Mouse (Mus musculus): ENCODE measurements around the gene Tbx19. TPM values are rescaled to one million over a fixed set of nuclear protein-coding genes. Genes with fewer than 3 reads are reported as not detected.
A peak's percentile ranks its signal among the peaks of the same experiment; 100 is the strongest.

Gene Tbx19
- polyA plus RNA-seq, 1 experiment from 2014 or later, result 0.05 TPM

DNA sequence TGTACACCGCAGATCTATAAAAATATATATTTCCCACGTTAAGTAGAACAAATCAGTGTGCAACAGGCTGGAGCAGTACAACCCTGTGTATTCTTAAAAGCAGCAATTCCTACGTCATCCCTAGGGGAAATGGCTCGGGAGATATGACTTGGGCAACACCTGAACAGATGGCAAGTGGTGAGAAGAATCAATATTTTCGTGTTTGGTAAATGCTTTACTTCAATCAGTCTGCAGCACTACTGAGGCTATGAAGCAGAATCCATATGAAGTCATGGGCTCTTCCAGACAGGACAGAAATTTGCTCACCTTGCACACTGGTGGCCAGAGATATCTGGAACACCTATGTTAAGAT is 34.1 kb upstream of the Tbx19 start:
- Histone ChIP-seq H3K4me2 (ENCODE audit: low read depth, low read length) (peak overlapping the region; percentile 91), H3K27ac (ENCODE audit: low read length) (peak overlapping the region; percentile 26), H3K4me1 (replicated peaks; ENCODE audit: control insufficient read depth, insufficient read depth, low read length) (peaks cover 2% of the 10 kb centered on the region; the same call in 1 of the 2 replicates), H3K9ac (ENCODE audit: low read length) (peak overlapping the region; percentile 82), H3K36me3 (ENCODE audit: control insufficient read depth, insufficient read depth, low read length) (no peaks in the 10 kb centered on the region), H3K4me3 (ENCODE audit: low read length) (peak overlapping the region; percentile 75), H3K27me3 (ENCODE audit: control insufficient read depth, insufficient read depth, low read depth, low read length) (no peaks in the 10 kb centered on the region), H3K9me3 (ENCODE audit: control insufficient read depth, low read length) (no peaks in the 10 kb centered on the region)
- 6% methylated on average over 5 of the region's 5 CpGs for WGBS
- no peak for ATAC-seq (ENCODE audit: low read depth)

DNA sequence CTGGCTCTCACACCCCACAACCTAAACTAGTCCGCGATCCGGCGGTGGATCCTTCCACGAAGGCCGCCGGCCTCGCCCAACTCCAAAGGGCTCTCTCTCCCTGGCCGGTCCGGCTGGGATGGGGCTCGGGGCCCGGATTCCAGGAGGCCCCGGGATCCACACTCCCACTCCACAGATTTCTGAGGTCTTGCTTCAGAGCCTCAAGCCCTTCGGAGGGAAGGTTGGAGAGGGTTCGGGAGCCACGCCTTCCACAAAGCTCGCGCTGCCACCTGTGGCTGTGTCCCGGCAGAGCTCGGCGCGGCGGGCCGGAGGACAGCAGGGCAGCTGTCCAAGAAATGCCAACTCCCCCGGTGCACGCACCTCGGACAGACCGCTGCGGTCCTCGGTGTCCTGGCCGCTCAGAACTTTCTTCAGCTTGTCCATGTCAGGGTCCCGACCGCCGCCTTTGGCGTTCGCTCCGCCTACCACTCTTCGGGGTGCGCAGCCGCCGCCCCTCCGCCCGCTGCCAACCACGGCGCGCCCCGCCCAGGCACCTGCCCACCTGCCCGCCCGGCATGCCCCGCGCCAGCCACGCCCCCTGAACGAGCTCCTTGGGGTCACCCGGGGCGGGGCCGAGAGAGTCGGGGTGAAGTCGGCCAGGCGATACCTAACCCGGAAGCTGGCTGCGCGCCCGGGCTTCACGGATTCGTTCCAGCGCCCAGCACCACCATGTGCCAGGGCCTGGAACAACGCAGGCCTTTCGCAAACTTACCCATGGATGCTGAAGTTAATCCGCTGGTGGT is 33.5 kb upstream of the Tbx19 start, which contains the start of gene Sft2d2:
Gene Sft2d2 (minus strand): TSS at position 559 of the 782 bp plus-strand sequence.
- peak within 1 kb of the TSS; percentile 91 for H3K4me2 ChIP-seq (ENCODE audit: low read depth, low read length)
- no peaks in the 10 kb centered on the region for H3K36me3 ChIP-seq (ENCODE audit: control insufficient read depth, insufficient read depth, low read length)
- peak within 1 kb of the TSS; percentile 89 for H3K27ac ChIP-seq (ENCODE audit: low read length)
- peak; percentile 94 for ATAC-seq (ENCODE audit: low read depth)
- H3K27me3 ChIP-seq (ENCODE audit: control insufficient read depth, insufficient read depth, low read depth, low read length), result no peaks in the 10 kb centered on the region
- H3K4me1 ChIP-seq (replicated peaks; ENCODE audit: control insufficient read depth, insufficient read depth, low read length), result peaks cover 2% of the 10 kb centered on the region; the same call in 1 of the 2 replicates
- peak within 1 kb of the TSS; percentile 75 for H3K4me3 ChIP-seq (ENCODE audit: low read length)
- under 1% methylated on average over 59 of the region's 69 CpGs for WGBS
- H3K9me3 ChIP-seq (ENCODE audit: control insufficient read depth, low read length), result no peaks in the 10 kb centered on the region
- peak within 1 kb of the TSS; percentile 82 for H3K9ac ChIP-seq (ENCODE audit: low read length)

GRCm38 (mm10) chr1:165193426-165193825 is 32.9 kb upstream of the Tbx19 start:
- Histone ChIP-seq H3K36me3 (ENCODE audit: control insufficient read depth, insufficient read depth, low read length) (no peaks in the 10 kb centered on the region), H3K4me2 (ENCODE audit: low read depth, low read length) (peak overlapping the region; percentile 91), H3K9ac (ENCODE audit: low read length) (peak overlapping the region; percentile 82), H3K4me3 (ENCODE audit: low read length) (peak overlapping the region; percentile 75), H3K27ac (ENCODE audit: low read length) (peak overlapping the region; percentile 89), H3K4me1 (replicated peaks; ENCODE audit: control insufficient read depth, insufficient read depth, low read length) (peaks cover 2% of the 10 kb centered on the region; the same call in 1 of the 2 replicates), H3K27me3 (ENCODE audit: control insufficient read depth, insufficient read depth, low read depth, low read length) (no peaks in the 10 kb centered on the region), H3K9me3 (ENCODE audit: control insufficient read depth, low read length) (no peaks in the 10 kb centered on the region)
- 7% methylated on average over 7 of the region's 7 CpGs for whole genome bisulfite sequencing
- ATAC-seq (ENCODE audit: low read depth), result no peak

- no peaks in the 10 kb centered on the region for H3K27me3 ChIP-seq (ENCODE audit: control insufficient read depth, insufficient read depth, low read depth, low read length)
- H3K4me3 ChIP-seq (ENCODE audit: low read length), result peak overlapping the region; percentile 75
- H3K4me1 ChIP-seq (replicated peaks; ENCODE audit: control insufficient read depth, insufficient read depth, low read length), result peaks cover 2% of the 10 kb centered on the region; the same call in 1 of the 2 replicates
- ATAC-seq (ENCODE audit: low read depth), result no peak
- WGBS, result 37% methylated on average over 10 of the region's 10 CpGs
- peak overlapping the region; percentile 91 for H3K4me2 ChIP-seq (ENCODE audit: low read depth, low read length)
- H3K36me3 ChIP-seq (ENCODE audit: control insufficient read depth, insufficient read depth, low read length), result no peaks in the 10 kb centered on the region
- H3K9ac ChIP-seq (ENCODE audit: low read length), result peak overlapping the region; percentile 82; the same call in 1 of the 2 replicates
- H3K27ac ChIP-seq (ENCODE audit: low read length), result no peak overlapping the region
- H3K9me3 ChIP-seq (ENCODE audit: control insufficient read depth, low read length), result no peaks in the 10 kb centered on the region
Observed at GRCm38 (mm10) chr1:165192714-165193264, 32.2 kb upstream of the Tbx19 start.

- 71% methylated on average over 4 of the region's 4 CpGs for WGBS
- no peak for ATAC-seq (ENCODE audit: low read depth)
- Histone ChIP-seq H3K4me3 (ENCODE audit: low read length) (no peak overlapping the region), H3K9ac (ENCODE audit: low read length) (no peak overlapping the region), H3K4me2 (ENCODE audit: low read depth, low read length) (peak overlapping the region; percentile 91; the same call in 1 of the 2 replicates), H3K36me3 (ENCODE audit: control insufficient read depth, insufficient read depth, low read length) (no peaks in the 10 kb centered on the region), H3K27ac (ENCODE audit: low read length) (no peak overlapping the region), H3K9me3 (ENCODE audit: control insufficient read depth, low read length) (no peaks in the 10 kb centered on the region), H3K27me3 (ENCODE audit: control insufficient read depth, insufficient read depth, low read depth, low read length) (no peaks in the 10 kb centered on the region), H3K4me1 (replicated peaks; ENCODE audit: control insufficient read depth, insufficient read depth, low read length) (peaks cover 2% of the 10 kb centered on the region; the same call in 1 of the 2 replicates)
Observed at GRCm38 (mm10) chr1:165192102-165192501, 31.5 kb upstream of the Tbx19 start.

DNA sequence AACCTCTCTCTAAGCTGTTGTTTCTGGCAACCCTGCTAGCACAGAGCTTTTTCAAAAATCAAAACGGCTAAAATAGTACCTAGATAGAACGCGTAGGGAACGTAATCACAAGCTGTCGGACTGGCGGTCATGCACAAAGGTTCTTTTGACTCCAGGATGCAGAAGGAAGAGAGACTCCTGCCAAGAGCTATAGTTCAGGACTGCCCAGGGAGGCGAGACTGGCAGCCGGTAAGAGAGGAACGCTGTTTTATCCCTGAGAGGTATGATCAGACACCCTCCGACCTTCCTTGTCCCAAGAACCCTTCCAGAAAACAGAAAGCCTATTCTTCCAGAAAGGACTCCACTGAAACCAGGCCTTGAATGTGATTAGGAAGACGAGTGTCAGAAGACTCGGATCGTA is 31.0 kb upstream of the Tbx19 start:
- Histone ChIP-seq H3K4me1 (replicated peaks; ENCODE audit: control insufficient read depth, insufficient read depth, low read length) (peaks cover 2% of the 10 kb centered on the region; the same call in 1 of the 2 replicates), H3K27me3 (ENCODE audit: control insufficient read depth, insufficient read depth, low read depth, low read length) (no peaks in the 10 kb centered on the region), H3K36me3 (ENCODE audit: control insufficient read depth, insufficient read depth, low read length) (no peaks in the 10 kb centered on the region), H3K27ac (ENCODE audit: low read length) (no peak overlapping the region), H3K9ac (ENCODE audit: low read length) (no peak overlapping the region), H3K4me3 (ENCODE audit: low read length) (no peak overlapping the region), H3K4me2 (ENCODE audit: low read depth, low read length) (no peak overlapping the region), H3K9me3 (ENCODE audit: control insufficient read depth, low read length) (no peaks in the 10 kb centered on the region)
- WGBS, result 66% methylated on average over 13 of the region's 13 CpGs
- ATAC-seq (ENCODE audit: low read depth), result no peak

DNA sequence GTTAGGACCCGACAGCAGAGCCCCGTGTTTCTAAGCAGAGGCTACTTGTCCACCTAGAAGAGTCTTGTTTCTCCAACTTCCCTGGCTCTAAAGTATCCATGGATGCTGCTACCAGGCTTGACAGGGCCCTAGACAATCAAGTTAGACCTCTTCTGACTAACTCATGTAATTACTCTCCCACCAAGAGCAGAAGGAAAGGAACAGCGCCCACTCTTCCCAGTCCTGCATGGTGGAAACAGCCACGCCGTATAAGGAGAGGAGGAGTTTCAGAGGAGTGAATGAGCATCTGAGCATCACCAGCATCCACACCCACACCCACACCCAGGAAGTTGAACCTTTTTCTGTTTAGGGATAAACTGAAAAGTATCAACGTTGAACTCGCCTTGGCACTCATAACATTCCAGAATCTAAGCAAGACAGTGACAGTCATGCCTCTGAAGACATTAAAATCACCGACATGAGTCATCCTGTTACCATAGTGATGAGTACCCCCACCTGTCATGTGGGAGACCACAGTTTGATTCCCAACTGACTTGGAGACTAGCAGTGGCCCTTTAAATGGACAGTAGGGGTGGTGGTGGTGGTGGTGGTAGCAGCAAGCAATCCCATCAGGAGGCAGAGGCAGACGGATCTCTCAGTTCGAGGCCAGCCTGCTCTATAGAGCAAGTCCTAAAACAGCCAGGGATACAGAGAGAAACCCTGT is 30.1 kb upstream of the Tbx19 start:
- Histone ChIP-seq H3K4me3 (ENCODE audit: low read length) (no peak overlapping the region), H3K4me1 (replicated peaks; ENCODE audit: control insufficient read depth, insufficient read depth, low read length) (peaks cover 2% of the 10 kb centered on the region; the same call in 1 of the 2 replicates), H3K36me3 (ENCODE audit: control insufficient read depth, insufficient read depth, low read length) (no peaks in the 10 kb centered on the region), H3K27me3 (ENCODE audit: control insufficient read depth, insufficient read depth, low read depth, low read length) (no peaks in the 10 kb centered on the region), H3K9me3 (ENCODE audit: control insufficient read depth, low read length) (no peaks in the 10 kb centered on the region), H3K4me2 (ENCODE audit: low read depth, low read length) (no peak overlapping the region), H3K27ac (ENCODE audit: low read length) (no peak overlapping the region), H3K9ac (ENCODE audit: low read length) (no peak overlapping the region)
- WGBS, result 89% methylated on average over 10 of the region's 10 CpGs
- ATAC-seq (ENCODE audit: low read depth), result no peak

GRCm38 (mm10) chr1:165190068-165190467 is 29.5 kb upstream of the Tbx19 start:
- no peak overlapping the region for H3K27ac ChIP-seq (ENCODE audit: low read length)
- no peak overlapping the region for H3K4me3 ChIP-seq (ENCODE audit: low read length)
- H3K27me3 ChIP-seq (ENCODE audit: control insufficient read depth, insufficient read depth, low read depth, low read length), result no peaks in the 10 kb centered on the region
- no peaks in the 10 kb centered on the region for H3K36me3 ChIP-seq (ENCODE audit: control insufficient read depth, insufficient read depth, low read length)
- H3K9ac ChIP-seq (ENCODE audit: low read length), result no peak overlapping the region
- H3K9me3 ChIP-seq (ENCODE audit: control insufficient read depth, low read length), result no peaks in the 10 kb centered on the region
- peaks cover 2% of the 10 kb centered on the region; the same call in 1 of the 2 replicates for H3K4me1 ChIP-seq (replicated peaks; ENCODE audit: control insufficient read depth, insufficient read depth, low read length)
- WGBS, result 68% methylated on average over 6 of the region's 6 CpGs
- ATAC-seq (ENCODE audit: low read depth), result no peak
- no peak overlapping the region for H3K4me2 ChIP-seq (ENCODE audit: low read depth, low read length)
